Mouse (Mus musculus) liver, embryonic 11.5 days (tissue): Measurements from ENCODE around the gene Nodal. TPM values are rescaled to one million over a fixed set of nuclear protein-coding genes. Genes with fewer than 3 reads are reported as not detected.

Experiments
- ATAC-seq: fragments of 200-750 bp; cut with Nextera tagmentation; replicated peaks from 2 replicates; pipeline ENCODE4 v1.8.0; 2017; ENCODE audit warnings: moderate number of reproducible peaks, mild to moderate bottlenecking, moderate TSS enrichment, moderate library complexity; ENCODE audit not compliant: low FRiP score
- DNase-seq: peaks from one replicate; pipeline ENCODE4 v3.0.0-alpha.2; 2017; ENCODE audit warnings: low spot score
- H3K27ac ChIP-seq: fragments of 300-500 bp; sonication (generic); 2 replicates; pipeline ENCODE4 v1.5.1; 2014; ENCODE audit warnings: mild to moderate bottlenecking, low read depth, low read length, control low read depth
- H3K27me3 ChIP-seq: fragments of 300-500 bp; sonication (generic); replicated peaks from 2 replicates; pipeline ENCODE4 v1.6.1; 2014; ENCODE audit warnings: low read length, mixed read lengths; ENCODE audit not compliant: control insufficient read depth, insufficient read depth
- H3K36me3 ChIP-seq: fragments of 300-500 bp; sonication (generic); 2 replicates; pipeline ENCODE4 v1.6.1; 2014; ENCODE audit warnings: mild to moderate bottlenecking, low read length, moderate library complexity, mixed read lengths; ENCODE audit not compliant: control insufficient read depth, insufficient read depth
- H3K4me1 ChIP-seq: fragments of 300-500 bp; sonication (generic); replicated peaks from 2 replicates; pipeline ENCODE4 v1.6.1; 2014; ENCODE audit warnings: low read length, mixed read lengths; ENCODE audit not compliant: control insufficient read depth, insufficient read depth
- H3K4me2 ChIP-seq: fragments of 300-500 bp; sonication (generic); 2 replicates; pipeline ENCODE4 v1.6.1; 2014; ENCODE audit warnings: mild to moderate bottlenecking, control low read depth, moderate library complexity
- H3K4me3 ChIP-seq: fragments of 300-500 bp; sonication (generic); 2 replicates; pipeline ENCODE4 v1.5.1; 2014; ENCODE audit warnings: low read depth, low read length, control low read depth
- H3K9ac ChIP-seq: fragments of 300-500 bp; sonication (generic); 2 replicates; pipeline ENCODE4 v1.6.1; 2014; ENCODE audit warnings: low read depth, low read length, control low read depth
- H3K9me3 ChIP-seq: fragments of 300-500 bp; sonication (generic); 2 replicates; pipeline ENCODE4 v1.6.1; 2016; ENCODE audit warnings: low read length, inconsistent platforms, mixed read lengths; ENCODE audit not compliant: control insufficient read depth
- WGBS: fragments of 180-500 bp; shearing (Covaris S2); extraction: QIAGEN DNeasy Blood & Tissue Kit; methylation state at CpG from one replicate; pipeline ENCODE4 v1.1.7; 2014; 5-methylcytosine and 5-hydroxymethylcytosine counted together
- polyA plus RNA-seq: library from polyadenylated mRNA; unstranded; fragments of >200 nt; fragmentation: Nextera tagmentation; extraction: Ambion mirVana; gene quantifications from 2 replicates; pipeline ENCODE4 v1.2.1, GENCODE M21; 2014

The Nodal gene
- 0.84 and 0.86 TPM in 2 replicates for polyA plus RNA-seq

- Histone ChIP-seq H3K4me3 (peak within 1 kb of the TSS; percentile 53), H3K27me3 (peaks cover 38% of the 10 kb centered on the region), H3K27ac (no peak within 1 kb of the TSS), H3K9me3 (no peaks in the 10 kb centered on the region), H3K4me2 (peak within 1 kb of the TSS; percentile 84), H3K9ac (peak within 1 kb of the TSS; percentile 31; the same call in 1 of the 2 replicates), H3K36me3 (no peaks in the 10 kb centered on the region), H3K4me1 (peaks cover 12% of the 10 kb centered on the region)
- DNase-seq, result no peak
- no peak for ATAC-seq
- 33% methylated on average over 9 of the region's 10 CpGs for WGBS
Measured at GRCm38 (mm10) chr10:61417672-61418071, at the start of gene Nodal. Gene Nodal (plus strand): TSS chr10:61417972.

GRCm38 (mm10) chr10:61369755-61370154, 48.0 kb upstream of the Nodal start:
- H3K9ac ChIP-seq, result no peak overlapping the region
- 73% methylated on average over 5 of the region's 5 CpGs for WGBS

DNA sequence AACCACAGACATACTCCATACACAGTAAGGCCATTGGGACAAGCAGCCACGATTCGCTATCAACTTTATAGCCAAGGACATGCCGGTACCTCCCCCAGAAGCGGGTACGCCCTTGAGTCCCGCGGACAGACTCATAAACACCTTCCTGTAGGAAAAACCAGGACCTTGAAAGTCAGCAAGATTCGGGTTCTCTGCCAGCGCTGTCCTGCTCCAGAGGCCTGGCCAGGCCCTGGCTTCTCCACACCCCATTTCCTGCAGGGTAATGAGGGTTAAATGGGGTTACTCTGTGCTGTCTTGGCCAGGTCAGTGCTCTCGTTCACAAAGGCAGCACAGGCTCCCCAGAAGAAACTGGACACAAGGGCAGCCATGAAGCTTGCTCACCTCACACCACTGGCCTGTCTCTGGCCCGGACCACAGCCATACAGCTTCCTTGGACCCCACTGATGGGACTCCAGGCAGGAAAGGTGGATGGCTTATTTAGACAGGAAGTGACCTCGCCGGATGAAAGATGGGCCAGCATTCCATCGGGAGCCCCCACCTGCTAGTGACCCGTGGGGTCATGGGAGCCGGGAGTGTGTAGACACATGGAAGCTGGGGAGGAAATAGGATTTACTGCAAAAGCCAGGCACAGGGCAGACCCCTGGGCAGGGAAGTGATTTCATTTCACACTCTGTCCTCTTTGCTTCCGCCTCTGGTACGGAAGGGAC, 47.3 kb upstream of the Nodal start:
- no peaks in the 10 kb centered on the region for H3K27me3 ChIP-seq
- ATAC-seq (no peak), DNase-seq (no peak)
- no peak overlapping the region for H3K4me2 ChIP-seq
- H3K4me3 ChIP-seq, result no peak overlapping the region
- H3K36me3 ChIP-seq, result no peaks in the 10 kb centered on the region
- peak overlapping the region; percentile 54; the same call in 1 of the 2 replicates for H3K27ac ChIP-seq
- 61% methylated on average over 18 of the region's 18 CpGs for WGBS
- peaks cover 33% of the 10 kb centered on the region for H3K4me1 ChIP-seq
- H3K9me3 ChIP-seq, result no peaks in the 10 kb centered on the region
- no peak overlapping the region for H3K9ac ChIP-seq

More at GRCm38 (mm10) chr10:61369755-61370154, 48.0 kb upstream of the Nodal start:
- Histone ChIP-seq H3K4me3 (no peak overlapping the region), H3K4me2 (no peak overlapping the region), H3K4me1 (peaks cover 29% of the 10 kb centered on the region), H3K9me3 (no peaks in the 10 kb centered on the region), H3K27ac (no peak overlapping the region), H3K36me3 (no peaks in the 10 kb centered on the region), H3K27me3 (no peaks in the 10 kb centered on the region)
- no peak for ATAC-seq
- no peak for DNase-seq

DNA sequence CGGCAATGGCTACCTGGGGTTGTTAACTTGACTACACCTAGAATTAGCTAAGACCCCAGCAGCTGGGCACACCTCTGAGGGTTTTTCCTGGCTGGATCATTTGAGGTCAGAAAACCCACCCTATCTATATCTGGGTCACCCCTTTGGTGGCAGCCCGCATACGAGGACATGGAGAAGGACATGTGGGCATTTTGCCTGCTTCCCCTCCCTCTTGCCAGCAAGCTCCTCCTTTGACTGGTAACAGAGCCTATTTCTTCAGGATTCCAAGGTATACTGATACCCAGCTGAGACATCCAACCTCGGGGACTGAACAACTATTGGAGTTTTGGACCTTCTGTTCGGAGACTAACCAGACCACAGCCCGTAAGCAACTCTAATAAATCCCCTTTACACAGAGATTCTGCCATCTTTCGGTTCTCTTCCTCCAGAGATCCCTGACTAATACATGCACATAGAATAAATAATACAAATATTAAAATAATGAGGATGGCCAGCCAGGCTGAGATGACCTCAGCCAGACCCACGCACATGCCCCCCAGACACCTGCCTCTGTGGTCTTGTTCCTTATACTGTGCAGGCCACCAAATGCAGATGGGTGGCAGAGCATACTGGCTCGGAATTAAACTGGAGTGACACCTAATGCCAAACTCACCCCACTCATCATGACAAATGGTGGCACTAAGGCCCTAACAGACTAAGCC, 45.7 kb upstream of the Nodal start:
- no peak for DNase-seq
- H3K4me1 ChIP-seq, result peaks cover 33% of the 10 kb centered on the region
- no peak overlapping the region for H3K27ac ChIP-seq
- WGBS, result 90% methylated on average over 9 of the region's 9 CpGs
- H3K9ac ChIP-seq, result no peak overlapping the region
- no peak overlapping the region for H3K4me2 ChIP-seq
- H3K36me3 ChIP-seq, result no peaks in the 10 kb centered on the region
- H3K27me3 ChIP-seq, result no peaks in the 10 kb centered on the region
- H3K4me3 ChIP-seq, result no peak overlapping the region
- no peaks in the 10 kb centered on the region for H3K9me3 ChIP-seq
- no peak for ATAC-seq

GRCm38 (mm10) chr10:61372585-61372923, 45.2 kb upstream of the Nodal start:
- ATAC-seq (no peak), DNase-seq (no peak)
- Histone ChIP-seq H3K4me2 (no peak overlapping the region), H3K4me1 (peaks cover 33% of the 10 kb centered on the region), H3K27me3 (no peaks in the 10 kb centered on the region), H3K9ac (no peak overlapping the region), H3K9me3 (no peaks in the 10 kb centered on the region), H3K4me3 (no peak overlapping the region), H3K36me3 (no peaks in the 10 kb centered on the region), H3K27ac (no peak overlapping the region)
- WGBS, result 61% methylated on average over 4 of the region's 4 CpGs

DNA sequence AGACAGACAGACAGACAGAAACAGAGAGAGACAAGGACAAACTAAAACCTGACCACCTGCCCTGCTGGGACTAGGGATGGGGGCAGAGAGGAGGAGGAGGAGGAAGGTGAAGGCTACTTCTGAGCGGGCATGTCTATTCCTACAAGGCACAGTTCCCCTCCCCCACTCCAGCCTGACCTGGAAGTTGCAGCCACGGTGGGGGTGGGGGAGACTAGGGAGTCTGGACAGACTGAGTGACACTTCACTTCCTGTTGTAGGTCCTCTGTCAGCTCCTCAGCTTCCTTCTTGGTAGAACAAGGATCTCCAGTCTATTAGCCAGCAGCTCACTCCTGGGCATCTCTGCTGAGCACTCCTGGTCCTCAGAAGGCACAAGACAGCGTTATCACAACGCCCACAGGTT, 43.7 kb upstream of the Nodal start:
- DNase-seq, result peak; percentile 51
- WGBS, result 22% methylated on average over 4 of the region's 4 CpGs
- Histone ChIP-seq H3K36me3 (no peaks in the 10 kb centered on the region), H3K9me3 (no peaks in the 10 kb centered on the region), H3K9ac (no peak overlapping the region; the same call in 1 of the 2 replicates), H3K27me3 (no peaks in the 10 kb centered on the region), H3K4me2 (peak overlapping the region; percentile 4), H3K4me3 (no peak overlapping the region), H3K27ac (no peak overlapping the region), H3K4me1 (peaks cover 33% of the 10 kb centered on the region)
- peak; percentile 51; the same call in 1 of the 2 replicates for ATAC-seq

- 73% methylated on average over 6 of the region's 6 CpGs for WGBS
- Histone ChIP-seq H3K27me3 (peaks cover under 1% of the 10 kb centered on the region; the same call in 1 of the 2 replicates), H3K9me3 (no peaks in the 10 kb centered on the region), H3K9ac (no peak overlapping the region), H3K27ac (peak overlapping the region; percentile 56; the same call in 1 of the 2 replicates), H3K4me2 (no peak overlapping the region), H3K36me3 (no peaks in the 10 kb centered on the region), H3K4me3 (no peak overlapping the region), H3K4me1 (peaks cover 37% of the 10 kb centered on the region)
- ATAC-seq (no peak), DNase-seq (no peak)
Measured at GRCm38 (mm10) chr10:61374771-61375481, 42.8 kb upstream of the Nodal start.

DNA sequence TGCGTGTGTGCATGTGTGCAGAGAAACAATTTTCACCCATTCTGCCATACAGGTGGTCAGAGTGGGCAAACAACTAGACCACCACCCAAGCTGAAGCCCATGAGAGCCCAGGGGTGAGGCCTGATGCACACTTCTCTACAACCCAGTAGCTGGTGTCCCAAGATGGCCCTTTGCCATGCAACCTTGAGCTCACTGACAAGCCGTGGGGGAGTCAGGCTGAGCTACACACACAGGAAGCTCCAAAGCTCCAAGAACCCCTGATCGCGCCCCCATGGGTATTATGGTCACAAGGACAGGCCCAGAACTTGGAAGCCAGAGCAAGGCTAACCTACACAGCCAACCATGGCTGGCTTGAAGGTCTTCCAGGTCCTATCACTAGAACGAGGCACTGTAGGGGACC, 39.7 kb upstream of the Nodal start:
- whole genome bisulfite sequencing, result 85% methylated on average over 5 of the region's 5 CpGs
- peaks cover 51% of the 10 kb centered on the region for H3K4me1 ChIP-seq

More for the DNA sequence above, 39.7 kb upstream of the Nodal start:
- no peak overlapping the region for H3K9ac ChIP-seq
- no peak overlapping the region for H3K27ac ChIP-seq
- no peaks in the 10 kb centered on the region for H3K9me3 ChIP-seq
- H3K36me3 ChIP-seq, result no peaks in the 10 kb centered on the region
- H3K4me3 ChIP-seq, result no peak overlapping the region
- no peak for DNase-seq
- no peak overlapping the region for H3K4me2 ChIP-seq
- ATAC-seq, result no peak
- peaks cover 27% of the 10 kb centered on the region for H3K27me3 ChIP-seq
